Mouse (Mus musculus) kidney, adult 11 months (tissue): ENCODE results near the gene Speer1.
"Not testable (repeated sequence)": the region's sequence is repeated elsewhere in the genome, so short reads cannot be mapped to it uniquely, and the experiment has no call there.

Experiments used
- DNase-seq: peaks from one replicate; pipeline ENCODE4 v3.0.0; 2022

Speer1 gene

GRCm38 (mm10) chr5:11341216-11341615, at the start of gene Speer1:
Gene Speer1 (plus strand): TSS chr5:11341516.
- DNase-seq: not testable (repeated sequence)
